Mouse (Mus musculus) spleen, adult 2 months (tissue): ENCODE measurements around the gene Elp1.

Experiments
- CTCF ChIP-seq: fragments of 200-500 bp; IDR thresholded peaks from 2 replicates; pipeline ENCODE4 v1.5.1; 2011; ENCODE audit warnings: mild to moderate bottlenecking, inconsistent platforms; ENCODE audit not compliant: insufficient read depth, insufficient read length, insufficient replicate concordance; ENCODE audit errors: extremely low read depth
- POLR2A ChIP-seq: fragments of 200-500 bp; IDR thresholded peaks from 2 replicates; pipeline ENCODE4 v1.6.1; 2011; ENCODE audit warnings: low read depth, low read length, inconsistent platforms

- TF ChIP-seq CTCF (no peak), POLR2A (no peak)
These were observed 18.0 kb upstream of the Elp1 start for GRCm38 (mm10) chr4:56820017-56820550.
